Mouse (Mus musculus) ES-E14 (cell line): ENCODE measurements at regions not wholly inside any gene's neighbourhood (a gene's known extent, or its start where the extent isn't known, plus 50 kb on each side); places are given as distances from the start of the nearest gene placed in this dataset.

Source experiments
- DNase-seq: peaks from one replicate; pipeline ENCODE4 v3.0.0-alpha.2; 2013; ENCODE audit warnings: low read depth, low spot score
- H3K27ac ChIP-seq: 2 replicates; pipeline ENCODE4 v1.5.1; 2012; ENCODE audit warnings: low read depth, mild to moderate bottlenecking, low read length, moderate library complexity, mixed read lengths; ENCODE audit not compliant: poor library complexity, insufficient read depth, severe bottlenecking
- H3K36me3 ChIP-seq: 2 replicates; pipeline ENCODE4 v1.6.1; 2012; ENCODE audit warnings: mild to moderate bottlenecking, low read length, moderate library complexity, mixed read lengths; ENCODE audit not compliant: control insufficient read depth, poor library complexity, insufficient read depth, severe bottlenecking
- H3K4me1 ChIP-seq, 2 experiments: fragments of 150-350 bp in 1 of 2; sonication (generic) in 1 of 2; 2 replicates each; pipeline ENCODE4 v1.6.1; 2012; ENCODE audit warnings: low read length in 2 of 2, mild to moderate bottlenecking in 1 of 2, mixed read lengths in 1 of 2; ENCODE audit not compliant: control insufficient read depth in 2 of 2, insufficient read depth in 2 of 2, poor library complexity in 1 of 2
- H3K4me3 ChIP-seq, 2 experiments: fragments of 150-350 bp in 1 of 2; sonication (generic) in 1 of 2; 2 replicates each; pipeline ENCODE4 v1.5.1; 2012; ENCODE audit warnings: low read length in 2 of 2, low read depth in 1 of 2, mild to moderate bottlenecking in 1 of 2, mixed read lengths in 1 of 2; ENCODE audit not compliant: insufficient read depth in 1 of 2, poor library complexity in 1 of 2, severe bottlenecking in 1 of 2
- H3K9ac ChIP-seq: 2 replicates; pipeline ENCODE4 v1.6.1; 2012; ENCODE audit warnings: low read depth, mild to moderate bottlenecking, low read length, mixed read lengths; ENCODE audit not compliant: poor library complexity, insufficient read depth, severe bottlenecking
- H3K9me3 ChIP-seq: fragments of 150-350 bp; sonication (generic); 2 replicates; pipeline ENCODE4 v1.6.1; 2012; ENCODE audit warnings: low read depth, mild to moderate bottlenecking, low read length; ENCODE audit not compliant: control insufficient read depth, insufficient read depth
- CHD2 ChIP-seq: IDR thresholded peaks from 2 replicates; pipeline ENCODE4 v1.6.1; 2014; ENCODE audit warnings: mild to moderate bottlenecking, low read depth, low read length, inconsistent platforms
- HCFC1 ChIP-seq: IDR thresholded peaks from 2 replicates; pipeline ENCODE4 v1.6.1; 2012; ENCODE audit warnings: low read length, inconsistent platforms, borderline replicate concordance; ENCODE audit not compliant: insufficient read depth
- MAFK ChIP-seq: IDR thresholded peaks from 2 replicates; pipeline ENCODE4 v1.6.1; 2014; ENCODE audit warnings: mild to moderate bottlenecking, low read depth, low read length, inconsistent platforms; ENCODE audit not compliant: insufficient read depth
- ZC3H11A ChIP-seq: IDR thresholded peaks from 2 replicates; pipeline ENCODE4 v1.6.1; 2012; ENCODE audit warnings: low read depth, mild to moderate bottlenecking, inconsistent platforms, low read length, borderline replicate concordance
- ZNF384 ChIP-seq: IDR thresholded peaks from 2 replicates; pipeline ENCODE4 v1.6.1; 2012; ENCODE audit warnings: low read depth, low read length, inconsistent platforms
- in situ Hi-C, 2 experiments: fragments of 600-800 bp; cut with MboI; formaldehyde crosslinking; loops; one replicate each; pipeline ENCODE4 v1.15.1; 2025; ENCODE audit warnings: low sequenced_read_pairs in 2 of 2, inconsistent platforms in 1 of 2; ENCODE audit not compliant: unreplicated experiment in 2 of 2

GRCm38 (mm10) chr17:63575316-63576007, 75.6 kb upstream of the Fbxl17 start:
- in situ Hi-C loops: no loop called here
- Histone ChIP-seq H3K9me3 (no peaks in the 10 kb centered on the region), H3K27ac (no peak overlapping the region), H3K36me3 (no peaks in the 10 kb centered on the region), H3K9ac (no peak overlapping the region), H3K4me1 (no peaks in the 10 kb centered on the region), H3K4me3 (no peak overlapping the region)
- TF ChIP-seq HCFC1 (no peak), ZC3H11A (peak; percentile 66)
- no peak for DNase-seq

- no peaks in the 10 kb centered on the region for H3K36me3 ChIP-seq
- H3K4me3 ChIP-seq: no peak overlapping the region
- in situ Hi-C loops: no loop called here
- peak; percentile 36 for DNase-seq
- TF ChIP-seq MAFK (no peak), ZNF384 (no peak), HCFC1 (no peak), CHD2 (no peak), ZC3H11A (no peak)
- no peak overlapping the region for H3K9ac ChIP-seq
- H3K27ac ChIP-seq: no peak overlapping the region
- no peaks in the 10 kb centered on the region for H3K9me3 ChIP-seq
- H3K4me1 ChIP-seq: peaks cover 0 to 2% of the 10 kb centered on the region in 2 experiments; a peak in 1 of 4 replicates
These were observed 83.1 kb upstream of the Fbxl17 start for GRCm38 (mm10) chr17:63582870-63583269.

GRCm38 (mm10) chr17:63607021-63607751, 107.4 kb upstream of the Fbxl17 start:
- no peak for TF ChIP-seq HCFC1
- TF ChIP-seq CHD2: no peak
- TF ChIP-seq ZNF384: no peak
- no peak for TF ChIP-seq MAFK
- no peak for TF ChIP-seq ZC3H11A
- Histone ChIP-seq H3K36me3 (no peaks in the 10 kb centered on the region), H3K9ac (no peak overlapping the region), H3K9me3 (no peaks in the 10 kb centered on the region), H3K4me1 (no peaks in the 10 kb centered on the region), H3K27ac (no peak overlapping the region), H3K4me3 (no peak overlapping the region)
- in situ Hi-C loops: no loop called here
- no peak for DNase-seq

- Histone ChIP-seq H3K36me3 (no peaks in the 10 kb centered on the region), H3K9ac (no peak overlapping the region), H3K27ac (no peak overlapping the region), H3K4me3 (no peak overlapping the region), H3K4me1 (no peaks in the 10 kb centered on the region), H3K9me3 (no peaks in the 10 kb centered on the region)
- DNase-seq: no peak
- TF ChIP-seq MAFK: no peak
- TF ChIP-seq ZNF384: no peak
- no peak for TF ChIP-seq ZC3H11A
- TF ChIP-seq CHD2: no peak
- TF ChIP-seq HCFC1: no peak
- in situ Hi-C loops: no loop called here
These were observed 122.9 kb upstream of the Fbxl17 start for GRCm38 (mm10) chr17:63622726-63623125.
